Mouse (Mus musculus): Measurements from ENCODE around the gene Dpf3. TPM values are rescaled to one million over a fixed set of nuclear protein-coding genes. Genes with fewer than 3 reads are reported as not detected.

The Dpf3 gene
- polyA plus RNA-seq, 1 experiment from 2014 or later, result 5.9 TPM

GRCm38 (mm10) chr12:83180561-83180960 lies 307.0 kb downstream of the Dpf3 start:
- H3K4me1 ChIP-seq (replicated peaks; ENCODE audit: control insufficient read depth, insufficient read depth, low read length), result no peaks in the 10 kb centered on the region
- TF ChIP-seq CTCF (IDR thresholded peaks at IDR 0.05; ENCODE audit: low read depth), result no peak
- no peak overlapping the region for H3K27ac ChIP-seq (ENCODE audit: low read depth, low read length)
- H3K4me3 ChIP-seq (ENCODE audit: low read depth, low read length), result no peak overlapping the region
- H3K9ac ChIP-seq (ENCODE audit: low read depth, low read length), result no peak overlapping the region
- 73% methylated on average over 6 of the region's 6 CpGs for WGBS
- no peak overlapping the region for H3K4me2 ChIP-seq (replicated peaks; ENCODE audit: low read depth)
- H3K9me3 ChIP-seq (ENCODE audit: control insufficient read depth), result no peaks in the 10 kb centered on the region
- H3K36me3 ChIP-seq (ENCODE audit: control insufficient read depth, insufficient read depth), result no peaks in the 10 kb centered on the region
- H3K27me3 ChIP-seq (replicated peaks; ENCODE audit: control insufficient read depth, insufficient read depth, low read length), result no peaks in the 10 kb centered on the region
- ATAC-seq, result no peak

GRCm38 (mm10) chr12:83179860-83180259 lies 307.7 kb downstream of the Dpf3 start:
- Histone ChIP-seq H3K9ac (ENCODE audit: low read depth, low read length) (no peak overlapping the region), H3K4me3 (ENCODE audit: low read depth, low read length) (no peak overlapping the region), H3K4me2 (replicated peaks; ENCODE audit: low read depth) (no peak overlapping the region), H3K27ac (ENCODE audit: low read depth, low read length) (no peak overlapping the region), H3K27me3 (replicated peaks; ENCODE audit: control insufficient read depth, insufficient read depth, low read length) (no peaks in the 10 kb centered on the region), H3K4me1 (replicated peaks; ENCODE audit: control insufficient read depth, insufficient read depth, low read length) (no peaks in the 10 kb centered on the region), H3K9me3 (ENCODE audit: control insufficient read depth) (no peaks in the 10 kb centered on the region), H3K36me3 (ENCODE audit: control insufficient read depth, insufficient read depth) (no peaks in the 10 kb centered on the region)
- no peak for ATAC-seq
- no peak for TF ChIP-seq CTCF (IDR thresholded peaks at IDR 0.05; ENCODE audit: low read depth)
- 79% methylated on average over 1 of the region's 1 CpGs for WGBS

GRCm38 (mm10) chr12:83178770-83179169 lies 308.7 kb downstream of the Dpf3 start:
- Histone ChIP-seq H3K27ac (ENCODE audit: low read depth, low read length) (no peak overlapping the region), H3K36me3 (ENCODE audit: control insufficient read depth, insufficient read depth) (no peaks in the 10 kb centered on the region), H3K4me1 (replicated peaks; ENCODE audit: control insufficient read depth, insufficient read depth, low read length) (no peaks in the 10 kb centered on the region), H3K27me3 (replicated peaks; ENCODE audit: control insufficient read depth, insufficient read depth, low read length) (no peaks in the 10 kb centered on the region), H3K4me2 (replicated peaks; ENCODE audit: low read depth) (no peak overlapping the region), H3K9ac (ENCODE audit: low read depth, low read length) (no peak overlapping the region), H3K4me3 (ENCODE audit: low read depth, low read length) (no peak overlapping the region), H3K9me3 (ENCODE audit: control insufficient read depth) (no peaks in the 10 kb centered on the region)
- no peak for TF ChIP-seq CTCF (IDR thresholded peaks at IDR 0.05; ENCODE audit: low read depth)
- 60% methylated on average over 2 of the region's 2 CpGs for WGBS
- ATAC-seq, result no peak

- TF ChIP-seq CTCF (IDR thresholded peaks at IDR 0.05; ENCODE audit: low read depth), result no peak
- Histone ChIP-seq H3K9ac (ENCODE audit: low read depth, low read length) (no peak overlapping the region), H3K4me3 (ENCODE audit: low read depth, low read length) (no peak overlapping the region), H3K4me1 (replicated peaks; ENCODE audit: control insufficient read depth, insufficient read depth, low read length) (no peaks in the 10 kb centered on the region), H3K36me3 (ENCODE audit: control insufficient read depth, insufficient read depth) (no peaks in the 10 kb centered on the region), H3K4me2 (replicated peaks; ENCODE audit: low read depth) (no peak overlapping the region), H3K27me3 (replicated peaks; ENCODE audit: control insufficient read depth, insufficient read depth, low read length) (no peaks in the 10 kb centered on the region), H3K27ac (ENCODE audit: low read depth, low read length) (no peak overlapping the region), H3K9me3 (ENCODE audit: control insufficient read depth) (no peaks in the 10 kb centered on the region)
- ATAC-seq, result no peak
- WGBS, result 45% methylated on average over 12 of the region's 12 CpGs
Observed at GRCm38 (mm10) chr12:83169495-83170209, 317.9 kb downstream of the Dpf3 start.

GRCm38 (mm10) chr12:83168310-83168709 lies 319.2 kb downstream of the Dpf3 start:
- Histone ChIP-seq H3K4me3 (ENCODE audit: low read depth, low read length) (no peak overlapping the region), H3K4me1 (replicated peaks; ENCODE audit: control insufficient read depth, insufficient read depth, low read length) (no peaks in the 10 kb centered on the region), H3K36me3 (ENCODE audit: control insufficient read depth, insufficient read depth) (no peaks in the 10 kb centered on the region), H3K9ac (ENCODE audit: low read depth, low read length) (no peak overlapping the region), H3K9me3 (ENCODE audit: control insufficient read depth) (no peaks in the 10 kb centered on the region), H3K27ac (ENCODE audit: low read depth, low read length) (no peak overlapping the region), H3K27me3 (replicated peaks; ENCODE audit: control insufficient read depth, insufficient read depth, low read length) (no peaks in the 10 kb centered on the region), H3K4me2 (replicated peaks; ENCODE audit: low read depth) (no peak overlapping the region)
- TF ChIP-seq CTCF (IDR thresholded peaks at IDR 0.05; ENCODE audit: low read depth), result no peak
- 81% methylated on average over 6 of the region's 6 CpGs for WGBS
- no peak for ATAC-seq

GRCm38 (mm10) chr12:83165058-83165457 lies 322.5 kb downstream of the Dpf3 start:
- Histone ChIP-seq H3K4me3 (ENCODE audit: low read depth, low read length) (no peak overlapping the region), H3K9ac (ENCODE audit: low read depth, low read length) (no peak overlapping the region), H3K36me3 (ENCODE audit: control insufficient read depth, insufficient read depth) (no peaks in the 10 kb centered on the region), H3K27ac (ENCODE audit: low read depth, low read length) (no peak overlapping the region), H3K4me2 (replicated peaks; ENCODE audit: low read depth) (no peak overlapping the region), H3K4me1 (replicated peaks; ENCODE audit: control insufficient read depth, insufficient read depth, low read length) (no peaks in the 10 kb centered on the region), H3K27me3 (replicated peaks; ENCODE audit: control insufficient read depth, insufficient read depth, low read length) (no peaks in the 10 kb centered on the region), H3K9me3 (ENCODE audit: control insufficient read depth) (no peaks in the 10 kb centered on the region)
- no peak for TF ChIP-seq CTCF (IDR thresholded peaks at IDR 0.05; ENCODE audit: low read depth)
- 43% methylated on average over 1 of the region's 1 CpGs for whole genome bisulfite sequencing
- ATAC-seq, result no peak

Other genes starting within 250 kb of the Dpf3 start
- 7.3 and 7.4 TPM in 2 replicates for gene Dcaf4, start 32.8 kb upstream of the Dpf3 start, polyA plus RNA-seq (2015; fragmentation: Nextera tagmentation; extraction: Ambion mirVana)
- gene Zfyve1, start 109.5 kb upstream of the Dpf3 start, polyA plus RNA-seq (2015; fragmentation: Nextera tagmentation; extraction: Ambion mirVana), result 8.1 and 9.7 TPM in 2 replicates
- 133 and 142 TPM in 2 replicates for gene Rbm25, start 143.5 kb upstream of the Dpf3 start, polyA plus RNA-seq (2015; fragmentation: Nextera tagmentation; extraction: Ambion mirVana)
- 89.5 and 92.4 TPM in 2 replicates for gene Psen1, start 200.4 kb upstream of the Dpf3 start, polyA plus RNA-seq (2015; fragmentation: Nextera tagmentation; extraction: Ambion mirVana)